Mouse (Mus musculus) liver, embryonic 15.5 days (tissue): ENCODE data around the gene Bcl2. TPM values are rescaled to one million over a fixed set of nuclear protein-coding genes. Genes with fewer than 3 reads are reported as not detected.

Experiments used
- ATAC-seq: fragments of 200-750 bp; cut with Nextera tagmentation; 2 replicates; pipeline ENCODE4 v1.8.0; 2017; ENCODE audit warnings: moderate number of reproducible peaks, mild to moderate bottlenecking, moderate library complexity; ENCODE audit not compliant: insufficient read depth
- H3K27ac ChIP-seq: fragments of 300-500 bp; sonication (generic); replicated peaks from 2 replicates; pipeline ENCODE4 v1.5.1; 2015; ENCODE audit warnings: mild to moderate bottlenecking, inconsistent platforms
- H3K27me3 ChIP-seq: fragments of 300-500 bp; sonication (generic); 2 replicates; pipeline ENCODE4 v1.6.1; 2015; ENCODE audit warnings: mild to moderate bottlenecking, inconsistent platforms
- H3K36me3 ChIP-seq: fragments of 300-500 bp; sonication (generic); replicated peaks from 2 replicates; pipeline ENCODE4 v1.6.1; 2015; ENCODE audit warnings: moderate library complexity, mild to moderate bottlenecking, inconsistent platforms
- H3K4me1 ChIP-seq: fragments of 300-500 bp; sonication (generic); replicated peaks from 2 replicates; pipeline ENCODE4 v1.6.1; 2015; ENCODE audit warnings: inconsistent platforms
- H3K4me2 ChIP-seq: fragments of 300-500 bp; sonication (generic); 2 replicates; pipeline ENCODE4 v1.6.1; 2015; ENCODE audit warnings: moderate library complexity, mild to moderate bottlenecking, inconsistent platforms
- H3K4me3 ChIP-seq: fragments of 300-500 bp; sonication (generic); replicated peaks from 2 replicates; pipeline ENCODE4 v1.5.1; 2015; ENCODE audit warnings: mild to moderate bottlenecking, inconsistent platforms
- H3K9ac ChIP-seq: fragments of 300-500 bp; sonication (generic); 2 replicates; pipeline ENCODE4 v1.6.1; 2015; ENCODE audit warnings: moderate library complexity, mild to moderate bottlenecking, inconsistent platforms
- H3K9me3 ChIP-seq: fragments of 300-500 bp; sonication (generic); replicated peaks from 2 replicates; pipeline ENCODE4 v1.6.1; 2016; ENCODE audit warnings: inconsistent platforms
- WGBS: fragments of 180-500 bp; shearing (Covaris S2); methylation state at CpG from one replicate; pipeline ENCODE4 v1.1.7; 2015; ENCODE audit warnings: mixed read lengths; ENCODE audit not compliant: insufficient replicate concordance; 5-methylcytosine and 5-hydroxymethylcytosine counted together
- polyA plus RNA-seq: library from polyadenylated mRNA; unstranded; fragments of >200 nt; fragmentation: Nextera tagmentation; extraction: Ambion mirVana; gene quantifications from 2 replicates; pipeline ENCODE4 v1.2.1, GENCODE M21; 2015

Bcl2 gene
- polyA plus RNA-seq, 1 experiment from 2014 or later, result 0.84 TPM

DNA sequence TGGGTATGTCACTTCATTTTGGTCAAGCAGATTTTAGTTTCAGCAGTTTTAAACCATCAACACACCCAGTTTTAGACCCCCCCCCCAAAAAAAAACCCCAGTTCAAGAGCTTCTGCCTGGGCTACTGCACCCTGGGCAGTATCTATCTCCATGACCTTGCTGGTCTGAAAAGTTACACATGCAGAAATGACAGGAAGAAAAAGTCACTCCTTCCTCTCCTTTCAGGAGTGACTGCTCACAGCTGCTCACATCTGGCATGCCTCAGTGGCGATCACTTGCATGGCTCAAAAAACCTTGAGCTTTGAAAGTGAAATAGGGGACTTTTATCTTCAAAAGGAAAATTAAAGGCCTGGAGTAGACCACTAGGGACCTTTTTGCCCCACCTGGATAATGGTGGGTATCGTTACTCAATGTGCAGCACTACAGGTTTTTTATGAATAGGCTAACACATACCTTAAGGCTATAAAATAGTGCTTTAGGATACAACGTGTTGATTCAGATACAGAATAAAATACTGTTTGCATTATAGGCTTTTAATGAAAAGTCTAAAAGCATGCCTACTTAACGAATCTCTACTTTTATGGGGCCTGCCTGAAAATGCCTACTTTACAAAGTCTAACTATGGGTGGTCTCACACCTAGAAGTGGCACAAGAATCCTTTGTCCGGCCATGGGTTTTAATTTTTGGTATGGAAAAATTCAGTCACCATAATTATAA, 116.3 kb downstream of the Bcl2 start:
- WGBS, result 61% methylated on average over 5 of the region's 5 CpGs
- H3K9me3 ChIP-seq, result no peaks in the 10 kb centered on the region
- no peak overlapping the region for H3K9ac ChIP-seq
- no peak overlapping the region for H3K27ac ChIP-seq
- ATAC-seq, result no peak
- H3K36me3 ChIP-seq, result no peaks in the 10 kb centered on the region
- H3K27me3 ChIP-seq, result no peaks in the 10 kb centered on the region
- no peak overlapping the region for H3K4me3 ChIP-seq
- no peak overlapping the region for H3K4me2 ChIP-seq
- H3K4me1 ChIP-seq, result no peaks in the 10 kb centered on the region

DNA sequence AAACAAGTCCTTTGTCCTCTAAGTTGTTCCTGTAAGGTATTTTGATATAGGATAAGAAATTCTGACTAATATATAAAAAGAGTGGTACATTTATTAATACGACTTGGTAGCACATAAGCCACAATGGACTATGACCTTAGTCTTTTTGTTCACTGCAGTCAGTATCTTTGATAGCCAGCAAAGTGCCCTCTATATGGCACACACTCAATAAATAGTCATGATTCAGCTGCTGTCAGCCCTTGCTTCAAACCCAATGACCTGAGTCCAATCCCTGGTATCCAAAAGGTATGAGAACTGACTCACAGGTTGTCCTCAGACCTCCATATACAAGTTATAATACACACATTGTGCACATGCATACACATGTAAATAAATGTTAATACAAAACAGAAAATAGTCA, 117.7 kb downstream of the Bcl2 start:
- no peak overlapping the region for H3K9ac ChIP-seq
- H3K9me3 ChIP-seq, result no peaks in the 10 kb centered on the region
- no peak overlapping the region for H3K4me3 ChIP-seq
- ATAC-seq, result no peak
- H3K27me3 ChIP-seq, result no peaks in the 10 kb centered on the region
- no peak overlapping the region for H3K27ac ChIP-seq
- no peak overlapping the region for H3K4me2 ChIP-seq
- H3K4me1 ChIP-seq, result no peaks in the 10 kb centered on the region
- WGBS, result 64% methylated on average over 1 of the region's 1 CpGs
- no peaks in the 10 kb centered on the region for H3K36me3 ChIP-seq

DNA sequence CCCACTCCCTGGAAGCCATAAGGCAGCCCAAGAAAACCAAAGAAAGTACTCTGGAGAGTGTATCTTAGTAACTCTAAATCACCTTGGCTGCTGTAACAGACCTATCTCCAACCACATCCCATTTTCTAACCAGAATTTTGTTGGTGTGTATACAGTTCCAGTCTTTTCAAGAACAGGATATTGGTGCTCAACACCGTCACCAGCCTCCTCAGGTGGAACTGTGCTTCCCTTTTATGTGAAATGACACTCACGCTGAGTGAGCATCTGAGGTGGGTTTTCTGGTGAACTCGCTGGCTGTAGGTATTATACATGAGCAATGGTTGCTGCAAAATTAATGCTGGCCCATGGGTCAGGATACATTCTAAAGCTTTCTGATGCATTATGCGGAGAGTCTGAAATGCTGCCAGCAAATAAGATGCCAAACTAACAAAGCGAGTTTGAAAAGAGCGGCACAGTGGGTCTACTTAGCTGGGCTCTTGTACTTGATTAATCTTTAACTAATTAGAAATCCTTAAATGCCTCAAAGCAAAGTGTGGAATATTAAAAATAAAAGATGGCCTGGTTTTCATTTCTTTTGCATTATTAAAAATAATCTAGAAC, 118.7 kb downstream of the Bcl2 start:
- no peak for ATAC-seq
- Histone ChIP-seq H3K27ac (no peak overlapping the region), H3K9ac (no peak overlapping the region), H3K27me3 (no peaks in the 10 kb centered on the region), H3K4me3 (no peak overlapping the region), H3K4me1 (no peaks in the 10 kb centered on the region), H3K36me3 (no peaks in the 10 kb centered on the region), H3K4me2 (no peak overlapping the region), H3K9me3 (no peaks in the 10 kb centered on the region)
- 73% methylated on average over 6 of the region's 6 CpGs for WGBS

DNA sequence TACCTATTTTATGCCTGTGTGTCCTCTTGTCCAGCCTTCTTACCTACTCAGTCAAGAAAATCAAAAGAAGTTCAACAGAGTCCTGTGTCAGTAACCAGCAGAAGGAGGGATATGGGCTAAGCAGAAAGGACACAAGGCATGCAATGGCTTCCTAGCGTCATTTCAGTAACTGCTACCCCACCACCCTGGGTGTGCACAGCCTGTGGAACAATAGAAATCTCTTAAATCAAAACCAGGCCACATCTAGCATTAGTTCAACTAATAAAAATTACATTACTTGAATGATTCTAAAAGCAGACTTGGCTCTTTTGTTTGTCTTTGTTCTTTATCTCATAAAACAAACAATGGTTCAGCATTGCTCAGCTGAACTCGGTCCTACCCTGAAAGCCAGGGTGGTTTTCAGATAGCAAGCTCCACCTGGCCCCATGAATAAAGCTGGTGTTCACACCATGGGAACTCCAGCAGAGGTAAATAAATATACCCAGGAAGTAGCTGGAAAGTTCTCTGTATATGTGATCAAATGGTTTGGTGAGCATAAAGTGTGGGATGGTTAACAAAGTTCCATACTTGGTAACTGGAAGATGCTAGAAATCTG, 122.8 kb downstream of the Bcl2 start:
- Histone ChIP-seq H3K9ac (no peak overlapping the region), H3K27me3 (no peaks in the 10 kb centered on the region), H3K4me3 (no peak overlapping the region), H3K4me2 (no peak overlapping the region), H3K4me1 (no peaks in the 10 kb centered on the region), H3K27ac (no peak overlapping the region), H3K36me3 (no peaks in the 10 kb centered on the region), H3K9me3 (no peaks in the 10 kb centered on the region)
- no peak for ATAC-seq
- WGBS, result 42% methylated on average over 2 of the region's 2 CpGs

DNA sequence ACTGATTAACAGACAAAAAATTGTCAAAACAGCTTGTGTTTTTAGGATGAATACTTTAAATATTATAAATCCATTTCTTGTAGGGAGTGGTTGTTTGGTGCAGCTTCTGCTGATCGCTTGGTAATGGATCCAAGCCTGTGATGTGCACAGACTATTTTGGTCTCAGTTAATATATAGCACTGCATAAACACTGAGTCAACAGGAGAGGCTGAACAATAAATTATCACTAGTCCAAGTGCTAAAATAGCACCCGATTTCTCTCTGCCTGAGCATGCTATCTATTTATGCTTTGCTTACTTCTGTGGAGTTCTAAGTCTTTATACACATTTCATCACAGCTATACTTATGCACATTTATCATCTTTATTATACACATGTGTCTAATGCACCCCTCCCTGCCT, 124.9 kb downstream of the Bcl2 start:
- no peak overlapping the region for H3K9ac ChIP-seq
- H3K4me3 ChIP-seq, result no peak overlapping the region
- 74% methylated on average over 2 of the region's 2 CpGs for WGBS
- no peaks in the 10 kb centered on the region for H3K27me3 ChIP-seq
- H3K36me3 ChIP-seq, result no peaks in the 10 kb centered on the region
- H3K9me3 ChIP-seq, result no peaks in the 10 kb centered on the region
- no peaks in the 10 kb centered on the region for H3K4me1 ChIP-seq
- no peak overlapping the region for H3K27ac ChIP-seq
- no peak overlapping the region for H3K4me2 ChIP-seq
- no peak for ATAC-seq

DNA sequence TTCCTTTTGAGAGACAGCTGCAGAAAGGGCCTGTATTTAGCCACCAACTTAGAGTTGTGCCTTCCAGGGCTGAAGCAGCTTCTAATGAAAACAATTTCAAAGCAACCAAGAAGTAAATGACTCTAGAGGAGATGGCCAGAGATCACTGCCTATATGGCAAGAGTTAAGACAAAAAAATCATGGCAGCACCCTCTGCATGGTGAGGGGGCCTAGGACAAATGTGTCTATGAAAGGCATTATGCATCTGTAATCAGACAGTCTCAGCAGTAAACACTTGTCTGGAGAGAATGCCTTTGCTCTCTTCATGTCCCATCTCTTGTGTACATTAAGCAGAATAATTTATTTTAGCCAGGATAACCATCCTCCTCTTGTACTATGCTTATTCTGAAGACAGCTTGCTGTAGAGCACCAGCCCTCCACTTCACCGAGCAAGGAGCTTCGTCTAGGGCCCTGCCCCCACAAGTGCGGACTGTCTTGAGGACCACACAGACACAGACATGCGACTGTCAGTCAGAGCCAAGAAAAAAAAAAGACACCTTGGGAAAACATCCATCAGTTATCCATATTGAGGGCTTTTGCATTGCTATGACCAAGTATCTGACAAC, 126.1 kb downstream of the Bcl2 start:
- no peaks in the 10 kb centered on the region for H3K36me3 ChIP-seq

DNA sequence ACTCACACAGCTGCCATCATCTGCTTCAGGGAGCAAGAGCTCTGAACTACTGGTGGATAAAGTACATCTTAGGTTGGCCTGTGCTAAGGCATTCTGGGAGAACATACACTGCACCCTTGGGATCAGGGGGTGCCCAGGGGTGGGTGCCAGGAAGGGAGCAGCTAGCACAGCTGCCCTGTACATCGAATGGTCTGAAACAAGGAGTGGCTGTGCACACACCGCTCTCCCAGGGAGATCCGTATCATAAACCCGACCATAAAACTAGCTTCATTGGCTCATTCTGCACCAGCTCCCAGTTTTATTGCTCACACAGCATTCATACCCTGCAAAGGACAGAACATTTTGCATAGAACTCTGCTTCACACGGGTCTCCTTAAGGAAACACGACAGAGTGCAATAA, 127.3 kb downstream of the Bcl2 start:
- no peak for ATAC-seq
- Histone ChIP-seq H3K9ac (no peak overlapping the region), H3K9me3 (no peaks in the 10 kb centered on the region), H3K4me1 (no peaks in the 10 kb centered on the region), H3K4me2 (no peak overlapping the region), H3K36me3 (no peaks in the 10 kb centered on the region), H3K27ac (no peak overlapping the region), H3K27me3 (no peaks in the 10 kb centered on the region), H3K4me3 (no peak overlapping the region)
- 69% methylated on average over 6 of the region's 6 CpGs for WGBS

More for the DNA sequence above, 126.1 kb downstream of the Bcl2 start:
- Histone ChIP-seq H3K9me3 (no peaks in the 10 kb centered on the region), H3K9ac (no peak overlapping the region), H3K4me2 (no peak overlapping the region), H3K4me3 (no peak overlapping the region), H3K4me1 (no peaks in the 10 kb centered on the region), H3K27ac (no peak overlapping the region), H3K27me3 (no peaks in the 10 kb centered on the region)
- ATAC-seq, result no peak
- WGBS, result 78% methylated on average over 4 of the region's 4 CpGs

DNA sequence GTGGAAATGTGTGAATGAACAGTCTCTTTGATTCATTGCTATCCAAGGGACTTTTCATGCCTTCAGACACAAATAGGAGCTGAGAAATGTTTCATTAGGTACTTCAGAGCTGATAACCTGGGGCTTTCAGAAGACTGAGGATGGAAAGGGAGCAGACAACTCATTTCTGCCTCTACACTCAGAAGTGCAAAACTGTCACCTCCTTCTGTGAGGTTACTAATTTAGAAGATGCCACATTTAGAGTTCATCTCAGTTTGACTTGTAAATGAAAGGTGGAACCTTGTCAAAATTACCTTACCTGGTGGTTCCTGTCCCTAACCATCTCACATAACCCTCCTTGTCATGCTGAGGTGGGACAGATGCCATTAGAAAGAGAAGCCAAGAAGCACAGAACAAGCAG, 128.7 kb downstream of the Bcl2 start:
- Histone ChIP-seq H3K4me2 (no peak overlapping the region), H3K36me3 (no peaks in the 10 kb centered on the region), H3K27me3 (no peaks in the 10 kb centered on the region), H3K27ac (no peak overlapping the region), H3K9me3 (no peaks in the 10 kb centered on the region), H3K4me1 (no peaks in the 10 kb centered on the region), H3K4me3 (no peak overlapping the region), H3K9ac (no peak overlapping the region)
- ATAC-seq, result no peak

DNA sequence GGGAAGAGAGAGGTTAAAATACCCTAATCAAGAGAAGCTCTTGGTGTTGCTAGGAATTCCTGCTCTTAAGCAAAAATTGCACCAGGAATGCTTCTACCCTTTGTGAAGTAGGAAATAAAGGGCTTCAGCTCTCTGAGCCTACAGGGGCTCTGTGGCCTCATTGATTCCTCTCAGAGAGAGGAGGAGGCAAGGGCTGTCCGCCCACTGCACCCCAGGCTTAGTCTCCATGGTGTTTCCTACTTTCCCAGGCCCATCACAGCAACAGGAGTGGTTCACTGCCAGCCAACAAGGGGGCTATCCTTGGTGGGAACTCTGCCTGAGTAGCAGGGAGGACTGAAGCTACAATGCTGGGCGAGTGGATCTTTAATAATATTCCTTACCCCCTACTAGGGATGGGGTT, 129.2 kb downstream of the Bcl2 start:
- 45% methylated on average over 2 of the region's 2 CpGs for WGBS
- no peak overlapping the region for H3K4me3 ChIP-seq
- no peak overlapping the region for H3K9ac ChIP-seq
- H3K4me1 ChIP-seq, result no peaks in the 10 kb centered on the region
- H3K4me2 ChIP-seq, result no peak overlapping the region
- no peaks in the 10 kb centered on the region for H3K27me3 ChIP-seq
- H3K27ac ChIP-seq, result no peak overlapping the region
- H3K36me3 ChIP-seq, result no peaks in the 10 kb centered on the region
- no peaks in the 10 kb centered on the region for H3K9me3 ChIP-seq
- ATAC-seq, result no peak

DNA sequence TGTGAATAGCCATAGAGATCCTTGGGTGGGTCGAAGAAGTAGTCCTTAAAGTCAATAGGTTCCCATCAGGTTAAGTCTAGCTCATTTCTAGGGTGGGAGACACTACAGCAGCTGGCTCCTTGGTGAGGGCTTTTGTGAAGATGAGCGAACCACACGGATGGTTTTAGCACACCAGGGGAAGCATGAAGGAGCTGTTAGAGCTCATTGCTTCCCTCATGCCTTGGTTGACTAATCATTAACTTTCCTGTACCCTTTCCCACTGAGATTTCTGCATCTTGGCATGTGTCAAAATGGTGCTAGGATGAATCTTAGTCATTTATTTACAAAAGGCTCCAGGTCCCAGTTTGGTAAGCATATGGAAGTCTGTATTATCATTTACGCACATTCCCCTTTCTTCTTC, 129.8 kb downstream of the Bcl2 start:
- ATAC-seq, result no peak

More for the DNA sequence above, 129.8 kb downstream of the Bcl2 start:
- Histone ChIP-seq H3K36me3 (no peaks in the 10 kb centered on the region), H3K9ac (no peak overlapping the region), H3K4me1 (no peaks in the 10 kb centered on the region), H3K4me3 (no peak overlapping the region), H3K4me2 (no peak overlapping the region), H3K27ac (no peak overlapping the region), H3K9me3 (no peaks in the 10 kb centered on the region), H3K27me3 (no peaks in the 10 kb centered on the region)
- WGBS, result 72% methylated on average over 4 of the region's 4 CpGs
